Mouse (Mus musculus): ENCODE results near the gene Slc51a. TPM values are rescaled to one million over a fixed set of nuclear protein-coding genes. Genes with fewer than 3 reads are reported as not detected.
A peak's percentile ranks its signal among the peaks of the same experiment; 100 is the strongest.

Slc51a gene
- 0.16 TPM in 1 of 2 replicates, not detected in the other for polyA plus RNA-seq (2015; fragmentation: Nextera tagmentation; extraction: Ambion mirVana)

GRCm38 (mm10) chr16:32487234-32488111 lies at the start of gene Slc51a:
Gene Slc51a (minus strand): TSS chr16:32487879.
- Histone ChIP-seq H3K4me1 (peaks cover 5% of the 10 kb centered on the region; the same call in 1 of the 2 replicates), H3K27ac (replicated peaks) (no peak within 1 kb of the TSS), H3K36me3 (no peaks in the 10 kb centered on the region), H3K9me3 (replicated peaks) (no peaks in the 10 kb centered on the region), H3K9ac (no peak within 1 kb of the TSS), H3K4me2 (replicated peaks) (no peak within 1 kb of the TSS), H3K27me3 (no peaks in the 10 kb centered on the region), H3K4me3 (replicated peaks) (no peak within 1 kb of the TSS)
- 42% methylated on average over 15 of the region's 15 CpGs for WGBS
- no peak for ATAC-seq (ENCODE audit: insufficient number of reproducible peaks, low FRiP score, low TSS enrichment, low read depth)

- Histone ChIP-seq H3K36me3 (no peaks in the 10 kb centered on the region), H3K27ac (replicated peaks) (no peak overlapping the region), H3K4me1 (no peaks in the 10 kb centered on the region), H3K4me2 (replicated peaks) (no peak overlapping the region), H3K4me3 (replicated peaks) (no peak overlapping the region), H3K9ac (no peak overlapping the region), H3K27me3 (no peaks in the 10 kb centered on the region), H3K9me3 (replicated peaks) (no peaks in the 10 kb centered on the region)
- 26% methylated on average over 5 of the region's 5 CpGs for WGBS
- no peak for ATAC-seq (ENCODE audit: insufficient number of reproducible peaks, low FRiP score, low TSS enrichment, low read depth)
These were observed 47.6 kb upstream of the Slc51a start for GRCm38 (mm10) chr16:32535157-32535751.

GRCm38 (mm10) chr16:32532878-32533826 lies 45.5 kb upstream of the Slc51a start:
- H3K4me1 ChIP-seq = no peaks in the 10 kb centered on the region
- no peak overlapping the region for H3K27ac ChIP-seq (replicated peaks)
- H3K27me3 ChIP-seq = no peaks in the 10 kb centered on the region
- no peaks in the 10 kb centered on the region for H3K9me3 ChIP-seq (replicated peaks)
- WGBS = 58% methylated on average over 18 of the region's 18 CpGs
- H3K4me3 ChIP-seq (replicated peaks) = no peak overlapping the region
- no peak for ATAC-seq (ENCODE audit: insufficient number of reproducible peaks, low FRiP score, low TSS enrichment, low read depth)
- no peak overlapping the region for H3K4me2 ChIP-seq (replicated peaks)
- no peak overlapping the region for H3K9ac ChIP-seq
- no peaks in the 10 kb centered on the region for H3K36me3 ChIP-seq

- no peak overlapping the region for H3K27ac ChIP-seq (replicated peaks)
These were observed 39.2 kb upstream of the Slc51a start for GRCm38 (mm10) chr16:32526906-32527305.

GRCm38 (mm10) chr16:32524244-32524615 lies 36.6 kb upstream of the Slc51a start:
- no peaks in the 10 kb centered on the region for H3K27me3 ChIP-seq
- no peak overlapping the region for H3K4me3 ChIP-seq (replicated peaks)
- H3K27ac ChIP-seq (replicated peaks) = no peak overlapping the region; the same call in 1 of the 2 replicates
- peaks cover 4% of the 10 kb centered on the region; the same call in 1 of the 2 replicates for H3K4me1 ChIP-seq
- no peak overlapping the region for H3K4me2 ChIP-seq (replicated peaks)
- H3K9me3 ChIP-seq (replicated peaks) = no peaks in the 10 kb centered on the region
- 62% methylated on average over 5 of the region's 5 CpGs for WGBS
- H3K9ac ChIP-seq = no peak overlapping the region
- no peaks in the 10 kb centered on the region for H3K36me3 ChIP-seq
- no peak for ATAC-seq (ENCODE audit: insufficient number of reproducible peaks, low FRiP score, low TSS enrichment, low read depth)

More at GRCm38 (mm10) chr16:32526906-32527305, 39.2 kb upstream of the Slc51a start:
- Histone ChIP-seq H3K4me2 (replicated peaks) (no peak overlapping the region), H3K4me1 (no peaks in the 10 kb centered on the region), H3K4me3 (replicated peaks) (no peak overlapping the region), H3K27me3 (no peaks in the 10 kb centered on the region), H3K9ac (no peak overlapping the region), H3K36me3 (no peaks in the 10 kb centered on the region), H3K9me3 (replicated peaks) (no peaks in the 10 kb centered on the region)
- WGBS = 57% methylated on average over 7 of the region's 7 CpGs
- no peak for ATAC-seq (ENCODE audit: insufficient number of reproducible peaks, low FRiP score, low TSS enrichment, low read depth)

- Histone ChIP-seq H3K36me3 (no peaks in the 10 kb centered on the region), H3K9me3 (replicated peaks) (no peaks in the 10 kb centered on the region), H3K4me2 (replicated peaks) (no peak overlapping the region), H3K27ac (replicated peaks) (no peak overlapping the region; the same call in 1 of the 2 replicates), H3K4me3 (replicated peaks) (no peak overlapping the region), H3K4me1 (peaks cover 4% of the 10 kb centered on the region; the same call in 1 of the 2 replicates), H3K27me3 (no peaks in the 10 kb centered on the region), H3K9ac (no peak overlapping the region)
- ATAC-seq (ENCODE audit: insufficient number of reproducible peaks, low FRiP score, low TSS enrichment, low read depth) = 0 out of 2 replicates have a peak, but pooled peaks have one; percentile 63
- 57% methylated on average over 8 of the region's 8 CpGs for WGBS
These were observed 36.0 kb upstream of the Slc51a start for GRCm38 (mm10) chr16:32523462-32524243.

- 60% methylated on average over 6 of the region's 6 CpGs for WGBS
- Histone ChIP-seq H3K36me3 (no peaks in the 10 kb centered on the region), H3K27me3 (no peaks in the 10 kb centered on the region), H3K27ac (replicated peaks) (no peak overlapping the region), H3K4me1 (peaks cover 4% of the 10 kb centered on the region; the same call in 1 of the 2 replicates), H3K9me3 (replicated peaks) (no peaks in the 10 kb centered on the region), H3K9ac (no peak overlapping the region), H3K4me2 (replicated peaks) (no peak overlapping the region), H3K4me3 (replicated peaks) (no peak overlapping the region)
- ATAC-seq (ENCODE audit: insufficient number of reproducible peaks, low FRiP score, low TSS enrichment, low read depth) = no peak
These were observed 35.0 kb upstream of the Slc51a start for GRCm38 (mm10) chr16:32522578-32523194.

GRCm38 (mm10) chr16:32520372-32520748 lies 32.7 kb upstream of the Slc51a start:
- H3K36me3 ChIP-seq = no peaks in the 10 kb centered on the region
- peaks cover 16% of the 10 kb centered on the region for H3K4me1 ChIP-seq
- H3K4me3 ChIP-seq (replicated peaks) = no peak overlapping the region
- H3K9me3 ChIP-seq (replicated peaks) = no peaks in the 10 kb centered on the region
- peak; percentile 36; the same call in 1 of the 2 replicates for ATAC-seq (ENCODE audit: insufficient number of reproducible peaks, low FRiP score, low TSS enrichment, low read depth)
- no peaks in the 10 kb centered on the region for H3K27me3 ChIP-seq
- H3K4me2 ChIP-seq (replicated peaks) = no peak overlapping the region
- no peak overlapping the region for H3K9ac ChIP-seq
- 15% methylated on average over 9 of the region's 9 CpGs for WGBS
- peak overlapping the region; percentile 49; the same call in 1 of the 2 replicates for H3K27ac ChIP-seq (replicated peaks)

- Histone ChIP-seq H3K4me2 (replicated peaks) (no peak overlapping the region), H3K27me3 (no peaks in the 10 kb centered on the region), H3K4me3 (replicated peaks) (no peak overlapping the region), H3K4me1 (peaks cover 16% of the 10 kb centered on the region), H3K27ac (replicated peaks) (peak overlapping the region; percentile 49; the same call in 1 of the 2 replicates), H3K9ac (no peak overlapping the region), H3K9me3 (replicated peaks) (no peaks in the 10 kb centered on the region), H3K36me3 (no peaks in the 10 kb centered on the region)
- ATAC-seq (ENCODE audit: insufficient number of reproducible peaks, low FRiP score, low TSS enrichment, low read depth) = no peak
- WGBS = 76% methylated on average over 15 of the region's 15 CpGs
These were observed 32.1 kb upstream of the Slc51a start for GRCm38 (mm10) chr16:32519656-32520371.
